Mouse (Mus musculus): ENCODE data around the gene Mcm9. TPM values are rescaled to one million over a fixed set of nuclear protein-coding genes. Genes with fewer than 3 reads are reported as not detected.

The Mcm9 gene
- polyA plus RNA-seq, 1 experiment = 3.1 TPM

DNA sequence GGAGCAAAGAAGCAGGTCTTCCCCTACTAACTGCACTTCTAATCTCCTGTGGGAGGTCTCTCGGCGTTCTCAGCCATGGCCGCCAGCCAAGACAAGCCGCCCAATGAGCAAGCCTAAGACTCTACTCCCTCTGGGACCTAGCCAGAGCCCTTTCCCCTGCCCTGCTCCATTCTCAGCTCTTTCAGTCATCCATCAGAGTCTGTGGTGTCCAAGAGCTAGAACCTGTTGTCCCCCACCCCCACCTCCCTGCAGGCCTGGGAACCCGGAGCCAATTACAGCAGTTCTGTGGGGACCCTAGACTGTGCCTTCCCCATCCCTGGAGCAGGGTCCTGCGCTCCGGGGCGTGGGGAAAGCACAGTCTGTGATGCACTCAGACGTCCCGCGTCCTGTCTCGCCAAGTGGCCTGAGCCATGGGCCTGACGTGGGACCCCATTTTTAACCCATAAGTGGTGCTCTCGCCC lies 49.6 kb downstream of the Mcm9 start:
- peak; percentile 60 for DNase-seq
- no peak overlapping the region for H3K27ac ChIP-seq (ENCODE audit: insufficient read depth, low read depth, low read length)
- WGBS = 22% methylated on average over 14 of the region's 14 CpGs
- H3K27me3 ChIP-seq (replicated peaks; ENCODE audit: control insufficient read depth, insufficient read depth, low read length) = no peaks in the 10 kb centered on the region
- no peaks in the 10 kb centered on the region for H3K36me3 ChIP-seq (ENCODE audit: control insufficient read depth, insufficient read depth, low read length)
- no peak for TF ChIP-seq CTCF (conservative IDR thresholded peaks at IDR 0.05; ENCODE audit: insufficient read depth, insufficient read length, low read depth, low read length)
- no peak for TF ChIP-seq POLR2A (IDR thresholded peaks at IDR 0.05; ENCODE audit: low read depth, low read length)
- H3K4me1 ChIP-seq (ENCODE audit: control insufficient read depth, insufficient read depth, low read length) = no peaks in the 10 kb centered on the region
- peak overlapping the region; percentile 31 for H3K4me3 ChIP-seq (ENCODE audit: insufficient read depth, low read depth, low read length)

DNA sequence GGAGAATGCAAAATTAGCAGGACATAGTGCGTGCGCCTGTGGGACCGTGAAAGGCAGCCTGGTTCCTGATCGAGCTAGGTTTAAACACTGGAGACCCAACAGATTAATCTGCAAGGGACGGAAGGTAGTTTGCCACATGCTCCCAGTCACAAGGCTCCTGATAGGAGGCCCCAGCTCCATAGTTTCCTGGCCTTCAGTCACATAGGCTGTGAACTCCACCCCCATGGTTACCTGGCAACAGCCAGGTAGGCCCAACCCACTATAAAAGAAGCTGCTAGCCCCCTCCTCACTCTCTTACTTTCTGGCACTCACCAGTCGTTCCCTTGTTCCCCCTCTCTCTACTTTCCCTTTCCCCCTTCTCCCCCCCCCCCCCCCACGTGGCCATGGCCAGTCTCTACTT lies 50.1 kb downstream of the Mcm9 start:
- WGBS = 46% methylated on average over 7 of the region's 7 CpGs
- no peaks in the 10 kb centered on the region for H3K4me1 ChIP-seq (ENCODE audit: control insufficient read depth, insufficient read depth, low read length)
- no peak overlapping the region for H3K27ac ChIP-seq (ENCODE audit: insufficient read depth, low read depth, low read length)
- H3K36me3 ChIP-seq (ENCODE audit: control insufficient read depth, insufficient read depth, low read length) = no peaks in the 10 kb centered on the region
- no peaks in the 10 kb centered on the region for H3K27me3 ChIP-seq (replicated peaks; ENCODE audit: control insufficient read depth, insufficient read depth, low read length)
- peak; percentile 8 for DNase-seq
- TF ChIP-seq POLR2A (IDR thresholded peaks at IDR 0.05; ENCODE audit: low read depth, low read length) (no peak), CTCF (conservative IDR thresholded peaks at IDR 0.05; ENCODE audit: insufficient read depth, insufficient read length, low read depth, low read length) (no peak)
- no peak overlapping the region for H3K4me3 ChIP-seq (ENCODE audit: insufficient read depth, low read depth, low read length)

DNA sequence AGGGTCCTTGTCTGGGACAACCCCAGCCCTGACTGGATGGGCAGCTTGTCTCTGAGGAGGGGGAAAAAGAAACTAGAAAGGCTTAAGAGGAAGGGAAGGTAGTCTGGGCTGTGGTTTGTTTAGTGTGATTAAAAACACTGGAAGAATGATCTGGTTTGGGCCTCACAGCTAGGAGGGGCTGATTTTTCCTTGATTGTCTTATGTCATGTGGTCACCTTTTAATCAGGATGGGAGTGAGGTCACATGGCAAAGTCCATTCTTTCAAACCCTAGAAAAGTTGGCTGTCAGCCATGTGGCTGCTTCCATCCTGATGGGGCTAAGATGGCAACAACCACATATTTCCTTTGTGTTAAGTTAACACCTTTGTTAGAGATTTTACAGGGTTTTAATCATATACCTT lies 61.7 kb downstream of the Mcm9 start:
- Histone ChIP-seq H3K4me1 (ENCODE audit: control insufficient read depth, insufficient read depth, low read length) (no peaks in the 10 kb centered on the region), H3K4me3 (ENCODE audit: insufficient read depth, low read depth, low read length) (no peak overlapping the region), H3K27ac (ENCODE audit: insufficient read depth, low read depth, low read length) (no peak overlapping the region), H3K27me3 (replicated peaks; ENCODE audit: control insufficient read depth, insufficient read depth, low read length) (no peaks in the 10 kb centered on the region), H3K36me3 (ENCODE audit: control insufficient read depth, insufficient read depth, low read length) (no peaks in the 10 kb centered on the region)
- TF ChIP-seq CTCF (conservative IDR thresholded peaks at IDR 0.05; ENCODE audit: insufficient read depth, insufficient read length, low read depth, low read length) (no peak), POLR2A (IDR thresholded peaks at IDR 0.05; ENCODE audit: low read depth, low read length) (no peak)
- peak; percentile 29 for DNase-seq

DNA sequence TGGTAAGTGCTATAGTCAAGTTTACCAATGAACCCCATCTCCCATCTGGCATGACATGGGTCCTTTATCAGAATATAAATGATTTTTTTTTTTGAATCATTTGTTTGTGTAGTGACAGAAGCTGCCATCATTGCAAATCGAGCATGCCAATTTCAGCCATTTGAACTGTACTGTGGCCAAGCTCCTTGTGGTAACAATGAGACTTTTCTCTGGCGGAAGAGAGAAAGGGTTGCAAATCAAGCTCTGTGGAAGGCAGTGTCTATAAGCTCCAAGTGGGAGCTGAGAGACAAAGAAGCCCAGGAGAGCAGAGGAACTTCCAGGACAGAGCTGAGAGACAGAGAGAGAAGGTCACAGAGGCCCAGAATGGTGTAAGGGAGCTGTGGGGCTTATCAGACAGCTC lies 64.7 kb downstream of the Mcm9 start:
- H3K4me1 ChIP-seq (ENCODE audit: control insufficient read depth, insufficient read depth, low read length) = no peaks in the 10 kb centered on the region
- TF ChIP-seq POLR2A (IDR thresholded peaks at IDR 0.05; ENCODE audit: low read depth, low read length) (no peak), CTCF (conservative IDR thresholded peaks at IDR 0.05; ENCODE audit: insufficient read depth, insufficient read length, low read depth, low read length) (no peak)
- H3K36me3 ChIP-seq (ENCODE audit: control insufficient read depth, insufficient read depth, low read length) = no peaks in the 10 kb centered on the region
- 93% methylated on average over 2 of the region's 2 CpGs for WGBS
- H3K27me3 ChIP-seq (replicated peaks; ENCODE audit: control insufficient read depth, insufficient read depth, low read length) = no peaks in the 10 kb centered on the region
- no peak for DNase-seq
- no peak overlapping the region for H3K27ac ChIP-seq (ENCODE audit: insufficient read depth, low read depth, low read length)
- H3K4me3 ChIP-seq (ENCODE audit: insufficient read depth, low read depth, low read length) = no peak overlapping the region

DNA sequence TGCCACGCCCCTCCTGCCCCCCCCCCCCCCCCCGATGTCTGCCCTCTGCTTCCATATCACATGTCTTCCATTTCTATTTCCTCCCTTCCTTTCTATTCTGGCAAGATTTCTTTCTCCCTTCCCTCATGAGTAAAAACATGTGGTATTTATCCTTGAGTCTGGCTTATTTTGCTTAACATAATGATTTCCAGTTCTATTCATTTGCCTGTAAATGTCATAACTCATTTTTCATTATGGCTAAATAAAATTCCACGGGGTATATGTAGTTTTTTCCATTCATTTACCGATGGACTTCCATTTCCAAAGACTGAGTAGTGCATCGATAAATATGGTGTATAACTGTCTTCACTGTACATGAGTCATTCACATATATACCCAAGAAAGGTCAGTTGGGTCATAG lies 68.2 kb downstream of the Mcm9 start:
- Histone ChIP-seq H3K36me3 (ENCODE audit: control insufficient read depth, insufficient read depth, low read length) (no peaks in the 10 kb centered on the region), H3K4me3 (ENCODE audit: insufficient read depth, low read depth, low read length) (no peak overlapping the region), H3K27ac (ENCODE audit: insufficient read depth, low read depth, low read length) (no peak overlapping the region), H3K27me3 (replicated peaks; ENCODE audit: control insufficient read depth, insufficient read depth, low read length) (no peaks in the 10 kb centered on the region), H3K4me1 (ENCODE audit: control insufficient read depth, insufficient read depth, low read length) (no peaks in the 10 kb centered on the region)
- TF ChIP-seq CTCF (conservative IDR thresholded peaks at IDR 0.05; ENCODE audit: insufficient read depth, insufficient read length, low read depth, low read length) (no peak), POLR2A (IDR thresholded peaks at IDR 0.05; ENCODE audit: low read depth, low read length) (no peak)
- no peak for DNase-seq
- 87% methylated on average over 5 of the region's 5 CpGs for WGBS

DNA sequence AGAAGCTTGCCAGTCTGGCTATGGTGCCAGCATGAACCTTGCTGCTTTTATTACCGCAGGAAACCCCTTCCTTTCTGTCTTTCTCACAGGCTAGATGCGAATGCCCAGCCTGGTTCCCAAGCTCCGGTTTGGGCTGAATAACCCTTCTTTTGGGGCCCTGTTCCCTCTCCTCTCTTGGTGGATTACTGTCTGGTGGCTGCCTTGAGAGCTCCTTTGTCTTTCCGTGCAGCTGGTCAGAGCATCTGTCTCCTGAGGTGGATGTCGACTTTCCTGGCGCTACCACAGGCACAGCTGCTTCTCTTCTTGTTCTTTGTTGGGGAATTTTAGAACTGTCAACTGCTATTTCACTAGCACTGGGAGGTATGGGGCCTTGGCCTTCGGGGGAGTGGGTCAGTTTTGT lies 92.6 kb downstream of the Mcm9 start:
- no peaks in the 10 kb centered on the region for H3K36me3 ChIP-seq (ENCODE audit: control insufficient read depth, insufficient read depth, low read length)

DNA sequence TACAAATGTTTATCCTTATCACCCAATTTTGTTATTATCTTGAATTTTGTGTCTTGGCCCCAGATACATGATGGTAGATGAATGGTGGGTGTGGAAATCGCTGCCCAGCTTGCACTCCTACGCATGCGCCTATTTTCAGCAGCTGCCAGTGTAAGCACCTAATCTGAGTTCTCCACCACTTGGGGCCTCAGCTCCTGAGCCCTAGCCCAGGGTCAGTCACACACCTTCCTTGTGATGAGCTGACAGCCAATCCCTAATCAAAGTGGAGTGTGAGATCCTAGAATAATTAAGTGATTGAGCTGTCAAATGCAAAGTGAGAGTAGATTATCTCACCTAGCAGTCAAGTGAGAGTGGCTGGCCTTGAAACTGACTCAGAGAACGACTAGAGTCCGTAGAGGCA lies 97.9 kb downstream of the Mcm9 start:
- TF ChIP-seq CTCF (conservative IDR thresholded peaks at IDR 0.05; ENCODE audit: insufficient read depth, insufficient read length, low read depth, low read length) = no peak
- TF ChIP-seq POLR2A (IDR thresholded peaks at IDR 0.05; ENCODE audit: low read depth, low read length) = no peak
- no peaks in the 10 kb centered on the region for H3K27me3 ChIP-seq (replicated peaks; ENCODE audit: control insufficient read depth, insufficient read depth, low read length)
- H3K4me1 ChIP-seq (ENCODE audit: control insufficient read depth, insufficient read depth, low read length) = no peaks in the 10 kb centered on the region
- WGBS = 85% methylated on average over 5 of the region's 5 CpGs
- H3K27ac ChIP-seq (ENCODE audit: insufficient read depth, low read depth, low read length) = no peak overlapping the region
- H3K4me3 ChIP-seq (ENCODE audit: insufficient read depth, low read depth, low read length) = no peak overlapping the region
- DNase-seq = no peak
- no peaks in the 10 kb centered on the region for H3K36me3 ChIP-seq (ENCODE audit: control insufficient read depth, insufficient read depth, low read length)

More for the DNA sequence above, 92.6 kb downstream of the Mcm9 start:
- Histone ChIP-seq H3K27ac (ENCODE audit: insufficient read depth, low read depth, low read length) (no peak overlapping the region), H3K4me3 (ENCODE audit: insufficient read depth, low read depth, low read length) (no peak overlapping the region), H3K4me1 (ENCODE audit: control insufficient read depth, insufficient read depth, low read length) (no peaks in the 10 kb centered on the region), H3K27me3 (replicated peaks; ENCODE audit: control insufficient read depth, insufficient read depth, low read length) (no peaks in the 10 kb centered on the region)
- DNase-seq = no peak
- TF ChIP-seq CTCF (conservative IDR thresholded peaks at IDR 0.05; ENCODE audit: insufficient read depth, insufficient read length, low read depth, low read length) = no peak
- TF ChIP-seq POLR2A (IDR thresholded peaks at IDR 0.05; ENCODE audit: low read depth, low read length) = no peak
- 79% methylated on average over 7 of the region's 7 CpGs for WGBS
